Mouse (Mus musculus): ENCODE measurements around the gene Fahd1.

The Fahd1 gene

DNA sequence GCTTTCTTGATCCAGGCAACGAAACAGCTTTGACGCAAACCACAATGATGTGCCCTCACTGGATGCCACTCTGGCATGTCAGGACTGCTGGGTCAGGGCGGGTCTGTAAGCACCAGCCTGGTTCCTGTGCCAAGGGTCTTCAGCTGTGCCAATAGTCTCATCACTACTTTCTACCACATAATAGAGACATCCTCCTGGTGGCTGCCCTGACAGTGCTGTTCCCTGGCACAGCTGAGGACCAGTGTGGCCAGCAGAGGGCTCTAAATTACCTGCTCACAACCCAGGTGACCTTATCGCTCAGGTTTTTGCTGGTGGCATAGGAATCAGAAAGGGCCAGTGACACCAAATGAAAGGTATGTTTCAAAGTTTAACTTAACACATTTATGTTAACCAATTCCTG, 9.0 kb downstream of the Fahd1 start:
- DNase-seq = peak; percentile 74

DNA sequence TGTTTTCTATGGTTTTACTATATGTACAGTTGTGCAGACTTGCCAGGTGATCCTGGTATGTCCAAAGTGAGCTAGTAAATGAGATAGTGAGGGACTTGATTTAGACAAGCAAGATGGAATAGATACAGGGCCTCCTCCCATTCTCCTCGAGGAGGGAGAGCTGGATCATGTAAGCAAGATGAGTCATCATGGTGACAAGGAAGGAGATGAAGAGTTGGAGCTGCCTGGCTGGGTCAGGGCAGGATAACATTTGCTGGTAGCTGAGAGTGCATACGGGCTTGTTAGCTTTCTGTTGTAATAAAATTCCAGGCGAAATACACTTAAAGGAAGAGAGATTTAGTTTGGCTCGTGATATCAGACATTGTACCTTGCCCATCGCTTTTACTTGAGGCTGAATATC, 9.8 kb downstream of the Fahd1 start:
- DNase-seq = no peak

DNA sequence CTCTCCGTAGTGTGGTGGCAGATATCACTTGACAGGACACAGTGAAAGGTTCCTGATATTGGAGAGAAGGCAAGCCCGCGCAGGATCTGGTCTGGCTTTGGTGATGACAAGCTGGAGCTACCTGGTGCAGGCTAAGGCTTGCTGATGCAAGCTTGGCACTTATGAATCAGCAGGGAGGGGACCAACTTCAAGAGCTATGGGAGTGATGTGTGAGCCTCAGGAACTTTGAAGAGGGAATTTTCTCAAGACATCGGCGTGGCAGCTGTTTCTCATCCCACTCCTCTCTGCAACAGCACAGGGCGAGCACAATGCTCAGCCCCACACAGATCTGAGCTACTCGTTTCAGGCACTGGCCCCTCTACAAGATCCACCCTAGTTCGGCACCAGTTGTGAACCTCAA, 10.3 kb downstream of the Fahd1 start, which contains the start of gene Hagh:
Hagh (plus strand) TSS at position 302 of the 400 bp plus-strand sequence.
- no peak for DNase-seq

- DNase-seq = peak; percentile 16
Observed at GRCm38 (mm10) chr17:24821351-24822280, 28.5 kb downstream of the Fahd1 start.

DNA sequence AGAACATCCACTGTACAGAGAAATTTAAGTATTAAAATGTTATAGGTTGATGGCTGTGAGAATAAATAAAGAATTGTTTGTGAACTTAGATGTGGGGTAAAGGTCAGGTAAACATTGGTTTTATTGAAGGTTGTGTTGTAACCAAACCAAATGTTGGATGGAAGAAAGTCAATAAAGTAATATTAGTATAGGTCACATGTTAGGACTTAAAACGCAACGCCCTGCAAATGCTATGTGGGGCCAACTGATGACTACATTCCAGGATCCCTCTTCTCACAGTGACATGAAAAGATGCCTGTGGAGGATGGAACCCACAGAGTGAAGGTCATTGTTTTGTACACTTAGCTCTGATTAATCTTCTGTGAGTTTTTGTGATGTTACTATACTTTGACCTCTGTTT, 30.7 kb downstream of the Fahd1 start:
- no peak for DNase-seq

GRCm38 (mm10) chr17:24818172-24818571, 32.0 kb downstream of the Fahd1 start:
- no peak for DNase-seq

- no peak for DNase-seq
Observed at GRCm38 (mm10) chr17:24817503-24817902, 32.7 kb downstream of the Fahd1 start.

- no peak for DNase-seq
Observed at GRCm38 (mm10) chr17:24815256-24815655, 34.9 kb downstream of the Fahd1 start.

DNA sequence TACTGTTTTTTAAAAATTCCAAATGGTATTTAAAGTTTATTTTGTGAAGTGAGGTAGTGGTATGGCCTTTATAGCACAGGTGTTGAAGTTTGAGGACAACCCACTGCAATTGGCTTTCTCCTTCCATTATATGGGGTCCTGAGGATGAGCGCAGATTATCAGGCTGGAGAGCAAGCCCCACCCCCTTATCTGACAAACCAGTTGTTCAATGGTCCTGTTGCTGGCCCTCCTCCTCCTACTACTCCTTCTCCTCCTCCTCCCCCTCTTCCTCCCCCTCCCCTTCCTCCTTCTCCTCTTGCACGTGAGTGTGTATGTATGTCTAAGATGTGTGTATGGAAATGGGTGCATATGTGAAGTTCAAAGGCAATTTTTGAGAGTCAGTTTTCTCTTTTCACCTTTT, 37.9 kb downstream of the Fahd1 start:
- no peak for DNase-seq

DNA sequence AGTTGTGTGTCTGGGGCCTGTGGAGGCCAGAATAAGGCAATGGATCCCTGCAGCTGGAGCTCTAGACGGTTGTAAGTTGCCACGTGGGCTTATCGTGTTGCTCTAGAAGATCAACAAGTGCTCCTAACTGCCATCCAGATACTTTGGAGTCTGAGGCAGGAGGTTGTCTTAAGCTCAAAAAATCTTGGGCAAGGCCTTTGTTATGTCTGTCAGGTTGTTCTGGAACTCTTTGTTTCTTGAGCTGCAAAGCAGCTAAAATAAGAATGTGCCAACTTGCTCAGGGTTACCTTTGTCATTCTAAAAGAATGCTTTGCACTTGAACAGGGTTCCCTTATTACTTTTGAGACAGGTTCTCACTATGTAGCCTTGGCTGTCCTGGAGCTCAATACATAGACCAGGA, 39.0 kb downstream of the Fahd1 start:
- DNase-seq = no peak

DNA sequence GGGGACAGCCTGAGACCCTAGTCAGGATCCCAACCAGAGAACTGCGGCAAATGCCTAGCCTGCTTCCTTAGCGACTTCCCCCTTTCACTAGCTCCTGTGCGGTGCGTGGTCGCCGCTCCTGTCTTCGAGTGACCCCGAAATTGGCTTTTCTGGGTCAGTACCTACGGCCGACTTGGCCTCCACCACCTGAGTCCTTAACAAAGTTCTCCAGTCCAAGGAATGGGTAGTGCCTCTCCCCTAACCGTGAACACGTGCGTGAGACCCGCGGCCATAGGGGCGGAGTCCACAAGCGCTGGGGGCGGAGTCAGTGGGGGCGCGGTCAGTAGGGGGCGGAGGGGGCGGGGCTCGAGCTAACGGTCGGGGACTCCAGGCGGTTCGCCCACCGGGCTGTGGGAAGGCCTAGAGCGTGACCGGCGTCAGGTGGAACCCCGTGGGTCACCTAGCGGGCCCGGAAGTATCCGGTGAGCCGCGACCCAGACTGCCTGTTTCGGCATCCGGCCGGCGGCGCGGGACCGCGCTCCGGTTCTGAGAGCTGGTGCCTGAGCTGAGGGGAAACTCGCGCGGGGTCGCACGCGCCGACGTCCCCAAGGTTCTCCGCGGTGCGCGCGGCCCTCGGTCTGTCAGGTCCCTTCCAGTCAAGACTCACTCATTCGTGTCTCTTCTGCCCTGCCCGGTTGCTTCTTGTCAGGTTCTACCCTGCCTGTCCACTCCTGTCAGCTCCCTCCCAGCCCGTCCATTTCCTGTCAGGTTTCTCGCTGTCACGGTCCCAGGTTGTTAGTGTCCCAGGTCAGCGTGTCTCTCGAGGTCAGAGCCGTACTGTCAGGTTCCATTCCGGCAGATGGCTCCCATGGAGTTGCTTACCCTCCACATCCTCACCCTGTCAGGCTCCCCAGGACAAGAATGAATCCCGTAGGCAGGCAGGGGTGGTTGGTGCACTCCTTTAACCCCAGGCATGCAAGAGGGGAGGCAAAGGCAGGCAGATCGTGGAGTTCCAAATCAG, 45.9 kb downstream of the Fahd1 start, which contains the start of gene Meiob:
Meiob (plus strand) TSS at position 338 of the 1,000 bp plus-strand sequence.
- peak; percentile 69 for DNase-seq

DNA sequence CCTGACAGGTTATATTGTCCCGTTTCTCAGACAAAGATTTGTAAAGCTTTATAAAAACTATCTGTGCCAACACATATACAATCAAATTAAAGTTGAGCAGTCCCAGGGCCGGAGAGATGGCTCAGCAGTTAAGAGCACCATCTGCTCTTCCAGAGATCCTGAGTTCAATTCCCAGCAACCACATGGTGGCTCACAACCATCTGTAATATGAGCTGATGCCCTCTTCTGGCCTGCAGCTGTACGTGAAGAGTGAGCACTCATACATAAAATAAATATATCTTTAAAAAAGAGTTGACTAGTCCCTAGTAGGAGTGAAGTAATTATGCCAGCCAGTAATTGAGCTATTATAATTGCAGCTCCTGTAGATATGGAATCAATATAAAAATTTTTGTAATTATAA, 49.6 kb downstream of the Fahd1 start:
- no peak for DNase-seq

DNA sequence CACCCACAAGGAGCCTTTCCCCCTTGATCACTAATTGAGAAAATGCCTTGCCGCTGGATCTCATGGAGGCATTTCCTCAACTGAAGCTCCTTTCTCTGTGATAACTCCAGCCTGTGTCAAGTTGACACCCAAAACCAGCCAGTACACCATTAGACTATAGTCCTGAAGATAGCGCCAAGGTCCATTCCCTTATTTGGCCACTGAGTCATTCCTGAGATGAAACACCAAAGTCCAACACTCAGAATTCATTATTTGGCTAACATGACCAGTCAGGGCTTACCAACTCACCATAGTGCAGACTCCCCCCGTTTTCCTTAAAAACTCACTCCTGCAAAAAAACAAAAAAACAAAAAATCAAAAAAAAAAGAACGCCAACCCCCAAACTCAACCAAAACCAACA, 50.7 kb downstream of the Fahd1 start:
- DNase-seq = no peak

Data from kidney, adult 11 months (tissue).